Mouse (Mus musculus): ENCODE results near the gene Vmo1. TPM values are rescaled to one million over a fixed set of nuclear protein-coding genes. Genes with fewer than 3 reads are reported as not detected.
"Not testable (repeated sequence)": the region's sequence is repeated elsewhere in the genome, so short reads cannot be mapped to it uniquely, and the experiment has no call there.

Vmo1 gene
- polyA plus RNA-seq, 1 experiment from 2014 or later: 0.72 TPM

DNA sequence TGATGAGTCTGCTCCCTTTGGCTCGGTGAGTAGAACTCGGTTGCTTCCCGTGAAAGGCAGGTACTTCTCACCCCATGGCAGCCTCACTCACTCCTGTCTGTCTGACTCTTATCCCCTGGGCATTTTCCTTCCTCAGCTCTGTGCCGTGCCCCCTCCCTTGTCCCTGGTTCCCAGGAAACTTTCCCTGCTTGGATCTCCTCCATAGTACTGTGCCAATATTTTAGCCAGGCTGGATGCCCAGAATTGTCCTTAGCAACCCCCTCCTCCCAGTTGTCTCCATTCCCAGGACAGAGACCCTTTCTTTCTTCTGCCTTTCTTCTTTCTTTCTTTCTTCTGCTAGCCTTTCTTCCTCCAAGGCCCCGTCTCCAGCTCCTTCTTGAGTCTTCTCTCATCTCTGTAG lies 27.0 kb upstream of the Vmo1 start:
- no peak for ATAC-seq (ENCODE audit: low read depth)
- WGBS: 64% methylated on average over 5 of the region's 5 CpGs
- Histone ChIP-seq H3K27ac (ENCODE audit: low read length) (no peak overlapping the region), H3K4me3 (ENCODE audit: low read length) (no peak overlapping the region), H3K27me3 (ENCODE audit: control insufficient read depth, insufficient read depth, low read depth, low read length) (no peaks in the 10 kb centered on the region), H3K4me2 (ENCODE audit: low read depth, low read length) (peak overlapping the region; percentile 68; the same call in 1 of the 2 replicates), H3K36me3 (ENCODE audit: control insufficient read depth, insufficient read depth, low read length) (peaks cover 2% of the 10 kb centered on the region; the same call in 1 of the 2 replicates), H3K4me1 (replicated peaks; ENCODE audit: control insufficient read depth, insufficient read depth, low read length) (peaks cover 7% of the 10 kb centered on the region; the same call in 1 of the 2 replicates), H3K9me3 (ENCODE audit: control insufficient read depth, low read length) (no peaks in the 10 kb centered on the region), H3K9ac (ENCODE audit: low read length) (no peak overlapping the region)

DNA sequence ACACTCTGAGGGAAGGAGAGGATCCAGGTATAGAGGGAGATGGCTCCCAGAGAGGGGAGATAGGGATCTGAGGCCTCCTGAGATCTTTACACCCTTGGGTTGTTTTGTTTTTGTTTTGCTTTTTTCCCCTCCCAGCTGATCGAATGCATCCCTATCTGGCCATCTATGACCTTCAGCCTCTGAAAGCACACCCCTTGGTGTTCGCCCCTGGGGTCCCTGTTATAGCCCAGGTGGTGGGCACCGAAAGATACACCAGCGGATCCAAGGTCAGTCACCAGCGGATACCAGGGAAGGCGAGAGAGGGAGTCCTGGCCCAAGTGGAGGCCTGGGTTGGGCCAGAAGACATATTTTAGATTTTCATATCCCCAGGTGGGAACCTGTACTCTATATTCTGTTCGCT lies 26.5 kb upstream of the Vmo1 start:
- Histone ChIP-seq H3K4me1 (replicated peaks; ENCODE audit: control insufficient read depth, insufficient read depth, low read length) (peaks cover 7% of the 10 kb centered on the region; the same call in 1 of the 2 replicates), H3K4me2 (ENCODE audit: low read depth, low read length) (peak overlapping the region; percentile 68), H3K36me3 (ENCODE audit: control insufficient read depth, insufficient read depth, low read length) (peaks cover 2% of the 10 kb centered on the region; the same call in 1 of the 2 replicates), H3K27me3 (ENCODE audit: control insufficient read depth, insufficient read depth, low read depth, low read length) (no peaks in the 10 kb centered on the region), H3K27ac (ENCODE audit: low read length) (no peak overlapping the region), H3K4me3 (ENCODE audit: low read length) (peak overlapping the region; percentile 74), H3K9me3 (ENCODE audit: control insufficient read depth, low read length) (no peaks in the 10 kb centered on the region), H3K9ac (ENCODE audit: low read length) (0 out of 2 replicates have a peak overlapping the region, but pooled peaks have one; percentile 75)
- ATAC-seq (ENCODE audit: low read depth): no peak
- 82% methylated on average over 7 of the region's 7 CpGs for WGBS

DNA sequence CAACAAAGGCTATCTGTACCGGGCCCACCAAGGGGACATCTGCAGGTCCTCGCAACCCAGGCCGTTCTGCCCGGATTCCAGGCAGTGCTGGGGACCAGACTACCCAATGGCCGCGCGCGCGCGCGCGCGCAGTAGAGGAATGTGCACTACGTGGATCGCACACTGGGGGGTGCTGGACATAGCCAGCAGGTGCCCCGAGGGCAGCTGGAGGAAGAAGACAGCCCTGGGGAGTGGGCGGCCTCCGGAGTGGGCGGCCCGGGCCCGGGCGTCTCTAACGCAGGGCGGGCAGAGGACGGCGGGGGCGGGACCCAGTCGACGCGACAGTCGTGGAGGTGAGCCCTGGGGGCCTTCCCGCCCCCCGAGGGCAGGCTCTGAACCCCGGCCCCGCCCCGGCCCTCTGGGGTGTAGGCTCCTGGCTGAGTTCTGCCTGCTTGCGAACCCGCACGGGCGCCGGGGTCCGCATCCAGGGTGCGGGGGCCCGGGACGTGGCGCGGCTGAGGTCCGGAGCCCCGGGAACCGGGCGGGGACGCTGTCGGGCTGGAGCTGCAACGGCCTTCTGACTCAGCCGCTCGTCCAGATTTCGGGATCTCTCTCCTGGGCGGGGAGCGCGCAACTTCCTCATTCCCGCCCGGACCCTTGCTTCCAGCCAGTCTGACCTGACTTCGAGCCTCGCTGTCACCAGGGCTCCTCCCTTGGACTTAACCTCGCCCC lies 25.6 kb upstream of the Vmo1 start, which contains the start of gene Pld2:
Gene Pld2, plus strand, starts transcription at position 188 of the 711 bp plus-strand sequence.
- H3K9ac ChIP-seq (ENCODE audit: low read length): peak within 1 kb of the TSS; percentile 75
- no peaks in the 10 kb centered on the region for H3K27me3 ChIP-seq (ENCODE audit: control insufficient read depth, insufficient read depth, low read depth, low read length)
- H3K4me2 ChIP-seq (ENCODE audit: low read depth, low read length): peak within 1 kb of the TSS; percentile 68
- peak within 1 kb of the TSS; percentile 80 for H3K27ac ChIP-seq (ENCODE audit: low read length)
- peak within 1 kb of the TSS; percentile 74 for H3K4me3 ChIP-seq (ENCODE audit: low read length)
- H3K4me1 ChIP-seq (replicated peaks; ENCODE audit: control insufficient read depth, insufficient read depth, low read length): peaks cover 7% of the 10 kb centered on the region; the same call in 1 of the 2 replicates
- H3K36me3 ChIP-seq (ENCODE audit: control insufficient read depth, insufficient read depth, low read length): peaks cover 2% of the 10 kb centered on the region; the same call in 1 of the 2 replicates
- peak; percentile 99 for ATAC-seq (ENCODE audit: low read depth)
- no peaks in the 10 kb centered on the region for H3K9me3 ChIP-seq (ENCODE audit: control insufficient read depth, low read length)
- under 1% methylated on average over 60 of the region's 65 CpGs for WGBS

DNA sequence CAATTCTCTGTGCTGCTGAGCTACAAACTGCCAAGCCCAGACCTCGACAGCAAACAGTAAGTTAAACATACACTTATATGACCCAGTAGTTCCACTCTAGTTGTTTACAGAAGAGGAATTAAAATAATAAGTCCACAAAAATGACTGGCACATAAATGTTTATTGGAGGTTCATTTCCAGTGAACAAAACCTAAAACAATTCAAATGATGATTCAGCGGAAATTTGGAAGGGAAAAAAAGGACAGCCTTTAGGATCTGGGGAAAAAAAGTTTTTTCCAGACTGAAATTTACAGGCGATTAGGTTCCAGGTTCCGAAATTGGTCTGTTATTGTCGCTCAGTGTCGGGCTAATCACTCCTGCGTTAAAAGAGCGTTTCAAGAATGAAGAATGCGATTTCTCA lies 25.0 kb upstream of the Vmo1 start:
- ATAC-seq (ENCODE audit: low read depth): no peak
- peak overlapping the region; percentile 80 for H3K27ac ChIP-seq (ENCODE audit: low read length)
- 11% methylated on average over 9 of the region's 9 CpGs for WGBS

DNA sequence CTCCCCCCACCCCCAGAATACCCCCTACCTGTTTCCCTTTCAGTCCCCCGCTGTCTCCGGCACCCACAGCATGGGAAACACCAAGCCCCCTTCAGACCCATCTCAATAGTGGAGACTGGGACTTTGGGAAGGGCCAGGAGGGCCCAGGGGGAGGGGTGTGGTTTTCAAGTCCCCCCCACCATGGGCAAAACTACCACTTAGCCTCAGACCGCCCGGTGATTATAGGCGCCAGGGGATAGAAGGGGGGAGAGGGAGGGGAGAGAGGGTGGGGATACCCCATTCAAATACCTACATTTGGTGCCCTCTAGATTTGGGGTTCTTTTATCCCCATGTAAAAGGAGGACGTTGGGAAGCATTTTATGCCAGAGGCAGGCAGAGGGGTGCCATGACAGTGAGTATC lies 18.4 kb upstream of the Vmo1 start, which contains the start of gene Gm40193:
Gene Gm40193, minus strand, starts transcription at position 101 of the 400 bp plus-strand sequence.
- H3K36me3 ChIP-seq (ENCODE audit: control insufficient read depth, insufficient read depth, low read length): peaks cover 6% of the 10 kb centered on the region
- no peak within 1 kb of the TSS for H3K4me3 ChIP-seq (ENCODE audit: low read length)
- no peak for ATAC-seq (ENCODE audit: low read depth)
- H3K9me3 ChIP-seq (ENCODE audit: control insufficient read depth, low read length): no peaks in the 10 kb centered on the region
- no peaks in the 10 kb centered on the region for H3K4me1 ChIP-seq (replicated peaks; ENCODE audit: control insufficient read depth, insufficient read depth, low read length)
- 78% methylated on average over 6 of the region's 6 CpGs for WGBS
- no peak within 1 kb of the TSS for H3K4me2 ChIP-seq (ENCODE audit: low read depth, low read length)
- no peaks in the 10 kb centered on the region for H3K27me3 ChIP-seq (ENCODE audit: control insufficient read depth, insufficient read depth, low read depth, low read length)
- H3K9ac ChIP-seq (ENCODE audit: low read length): no peak within 1 kb of the TSS
- no peak within 1 kb of the TSS for H3K27ac ChIP-seq (ENCODE audit: low read length)

More for the DNA sequence above, 25.0 kb upstream of the Vmo1 start:
- Histone ChIP-seq H3K9ac (ENCODE audit: low read length) (peak overlapping the region; percentile 75), H3K4me1 (replicated peaks; ENCODE audit: control insufficient read depth, insufficient read depth, low read length) (peaks cover 7% of the 10 kb centered on the region; the same call in 1 of the 2 replicates), H3K27me3 (ENCODE audit: control insufficient read depth, insufficient read depth, low read depth, low read length) (no peaks in the 10 kb centered on the region), H3K36me3 (ENCODE audit: control insufficient read depth, insufficient read depth, low read length) (peaks cover 2% of the 10 kb centered on the region; the same call in 1 of the 2 replicates), H3K9me3 (ENCODE audit: control insufficient read depth, low read length) (no peaks in the 10 kb centered on the region), H3K4me2 (ENCODE audit: low read depth, low read length) (peak overlapping the region; percentile 68), H3K4me3 (ENCODE audit: low read length) (peak overlapping the region; percentile 74)

DNA sequence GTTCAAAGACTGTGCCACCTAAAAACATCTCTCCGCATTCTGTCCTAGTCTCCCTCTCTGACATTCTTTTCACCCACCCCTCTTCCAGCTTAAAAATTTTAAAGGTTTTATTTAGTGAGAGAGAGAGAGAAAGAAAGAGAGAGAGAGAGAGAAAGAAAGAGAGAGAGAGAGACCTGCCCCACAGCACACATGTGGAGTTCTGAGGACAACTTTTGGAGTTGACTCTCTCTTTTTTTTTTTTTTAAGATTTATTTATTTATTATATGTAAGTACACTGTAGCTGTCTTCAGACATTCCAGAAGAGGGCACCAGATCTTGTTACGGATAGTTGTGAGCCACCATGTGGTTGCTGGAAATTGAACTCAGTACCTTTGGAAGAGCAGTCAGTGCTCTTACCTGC lies 16.6 kb upstream of the Vmo1 start:
- ATAC-seq (ENCODE audit: low read depth); H3K9me3 ChIP-seq (ENCODE audit: control insufficient read depth, low read length); H3K4me3 ChIP-seq (ENCODE audit: low read length); H3K9ac ChIP-seq (ENCODE audit: low read length); H3K4me1 ChIP-seq (replicated peaks; ENCODE audit: control insufficient read depth, insufficient read depth, low read length); H3K27me3 ChIP-seq (ENCODE audit: control insufficient read depth, insufficient read depth, low read depth, low read length); H3K4me2 ChIP-seq (ENCODE audit: low read depth, low read length); H3K27ac ChIP-seq (ENCODE audit: low read length): not testable (repeated sequence)
- WGBS: 83% methylated on average over 2 of the region's 2 CpGs
- H3K36me3 ChIP-seq (ENCODE audit: control insufficient read depth, insufficient read depth, low read length): peaks cover 18% of the 10 kb centered on the region

DNA sequence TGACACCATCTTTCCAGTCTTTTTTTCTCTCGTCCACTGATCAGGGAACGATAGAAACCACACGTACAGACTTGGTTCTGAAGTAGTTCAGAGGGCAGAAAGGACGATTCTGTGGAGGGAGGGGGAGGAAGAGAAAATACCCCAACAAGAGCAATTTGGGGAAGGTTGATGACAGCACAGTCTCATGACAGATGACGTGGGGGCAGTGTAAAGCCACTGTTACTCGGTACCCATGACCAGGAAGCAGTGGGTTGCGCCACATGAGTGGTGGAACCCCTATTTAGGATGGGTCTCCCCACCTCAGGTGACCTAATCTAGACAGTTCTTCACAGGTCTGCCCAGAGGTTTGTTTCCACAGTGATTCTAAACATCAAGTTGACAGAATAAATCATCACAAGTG lies 14.2 kb upstream of the Vmo1 start:
- no peaks in the 10 kb centered on the region for H3K9me3 ChIP-seq (ENCODE audit: control insufficient read depth, low read length)
- H3K4me2 ChIP-seq (ENCODE audit: low read depth, low read length): no peak overlapping the region
- no peak overlapping the region for H3K27ac ChIP-seq (ENCODE audit: low read length)
- peaks cover 5% of the 10 kb centered on the region for H3K4me1 ChIP-seq (replicated peaks; ENCODE audit: control insufficient read depth, insufficient read depth, low read length)
- H3K36me3 ChIP-seq (ENCODE audit: control insufficient read depth, insufficient read depth, low read length): peaks cover 18% of the 10 kb centered on the region
- no peak for ATAC-seq (ENCODE audit: low read depth)
- H3K4me3 ChIP-seq (ENCODE audit: low read length): no peak overlapping the region
- 79% methylated on average over 7 of the region's 7 CpGs for WGBS
- H3K9ac ChIP-seq (ENCODE audit: low read length): no peak overlapping the region
- H3K27me3 ChIP-seq (ENCODE audit: control insufficient read depth, insufficient read depth, low read depth, low read length): no peaks in the 10 kb centered on the region

DNA sequence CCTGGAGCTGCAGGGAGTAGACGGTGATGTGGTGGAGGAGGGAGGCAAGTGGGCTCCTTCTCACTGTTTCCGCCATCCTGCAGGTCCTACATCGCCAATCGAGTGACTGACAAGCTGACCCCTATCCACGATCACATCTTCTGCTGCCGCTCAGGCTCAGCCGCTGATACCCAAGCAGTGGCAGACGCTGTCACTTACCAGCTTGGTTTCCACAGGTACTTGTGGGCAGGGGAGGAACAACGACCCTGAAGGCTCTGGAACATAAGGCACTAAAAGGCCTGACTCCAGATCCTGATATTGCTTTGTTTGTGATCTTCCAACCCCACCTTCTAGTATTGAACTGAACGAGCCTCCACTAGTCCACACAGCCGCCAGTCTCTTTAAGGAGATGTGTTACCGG lies 11.8 kb upstream of the Vmo1 start:
- H3K4me1 ChIP-seq (replicated peaks; ENCODE audit: control insufficient read depth, insufficient read depth, low read length): peaks cover 5% of the 10 kb centered on the region
- no peak for ATAC-seq (ENCODE audit: low read depth)
- peak overlapping the region; percentile 58 for H3K4me2 ChIP-seq (ENCODE audit: low read depth, low read length)
- no peaks in the 10 kb centered on the region for H3K9me3 ChIP-seq (ENCODE audit: control insufficient read depth, low read length)
- WGBS: 78% methylated on average over 12 of the region's 12 CpGs
- peak overlapping the region; percentile 78 for H3K4me3 ChIP-seq (ENCODE audit: low read length)
- H3K27ac ChIP-seq (ENCODE audit: low read length): no peak overlapping the region
- peaks cover 18% of the 10 kb centered on the region for H3K36me3 ChIP-seq (ENCODE audit: control insufficient read depth, insufficient read depth, low read length)
- peak overlapping the region; percentile 81 for H3K9ac ChIP-seq (ENCODE audit: low read length)
- H3K27me3 ChIP-seq (ENCODE audit: control insufficient read depth, insufficient read depth, low read depth, low read length): no peaks in the 10 kb centered on the region

DNA sequence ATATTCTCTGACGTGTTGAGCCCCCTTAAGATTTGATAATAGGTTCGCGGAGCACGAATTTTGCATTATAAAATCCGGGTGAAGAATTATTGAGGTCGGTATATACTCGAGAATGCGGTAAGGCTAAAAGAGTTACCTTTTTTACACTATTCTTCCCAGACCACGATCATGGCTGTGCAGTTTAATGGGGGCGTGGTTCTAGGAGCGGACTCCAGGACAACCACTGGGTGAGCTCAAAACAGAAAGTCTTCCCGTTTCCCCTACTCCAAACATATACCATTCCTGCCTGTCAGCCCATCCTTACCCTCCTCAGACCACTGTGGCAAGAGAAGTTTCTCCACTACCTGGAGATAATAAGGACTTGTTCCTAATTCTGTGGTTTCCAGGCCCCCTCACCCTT lies 11.3 kb upstream of the Vmo1 start:
- H3K4me2 ChIP-seq (ENCODE audit: low read depth, low read length): peak overlapping the region; percentile 58
- peak overlapping the region; percentile 78 for H3K4me3 ChIP-seq (ENCODE audit: low read length)
- H3K4me1 ChIP-seq (replicated peaks; ENCODE audit: control insufficient read depth, insufficient read depth, low read length): peaks cover 5% of the 10 kb centered on the region
- H3K27me3 ChIP-seq (ENCODE audit: control insufficient read depth, insufficient read depth, low read depth, low read length): no peaks in the 10 kb centered on the region
- no peak overlapping the region for H3K27ac ChIP-seq (ENCODE audit: low read length)
- WGBS: 1% methylated on average over 12 of the region's 12 CpGs
- ATAC-seq (ENCODE audit: low read depth): peak; percentile 42
- H3K9ac ChIP-seq (ENCODE audit: low read length): peak overlapping the region; percentile 81
- peaks cover 18% of the 10 kb centered on the region for H3K36me3 ChIP-seq (ENCODE audit: control insufficient read depth, insufficient read depth, low read length)
- H3K9me3 ChIP-seq (ENCODE audit: control insufficient read depth, low read length): no peaks in the 10 kb centered on the region

All from lung, embryonic 16.5 days (tissue).